Mouse (Mus musculus): ENCODE results near the gene Csad.
"Not testable (repeated sequence)": the region's sequence is repeated elsewhere in the genome, so short reads cannot be mapped to it uniquely, and the experiment has no call there.

The Csad gene

DNA sequence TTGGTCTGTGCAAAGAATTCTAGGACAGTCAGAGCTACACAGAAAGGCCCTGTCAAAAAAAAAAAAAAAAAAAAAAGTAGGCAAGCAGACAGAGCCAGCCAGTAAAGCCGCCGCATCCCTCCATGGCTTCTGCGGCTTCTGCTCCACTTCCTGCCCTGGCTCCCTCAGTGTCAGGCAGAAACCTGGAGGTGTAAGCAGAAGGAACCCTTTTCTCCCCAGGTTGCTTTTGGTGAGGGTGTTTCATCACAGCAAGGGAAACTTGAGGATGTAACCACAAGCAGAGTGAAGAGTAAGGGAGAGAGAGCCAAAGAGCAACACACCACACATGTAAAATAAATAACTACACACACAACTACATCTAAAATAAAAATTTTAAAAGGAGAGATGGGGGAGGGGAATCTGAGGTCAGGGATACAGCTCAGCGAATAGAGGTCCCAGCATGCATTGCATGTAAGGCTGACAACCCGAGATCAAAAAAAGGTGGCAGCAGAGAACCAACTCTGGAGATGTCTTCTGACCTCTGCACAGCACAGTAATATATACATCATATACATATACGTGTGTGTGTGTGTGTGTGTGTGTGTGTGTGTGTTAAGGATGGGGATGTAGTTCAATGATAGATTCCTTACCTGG lies 38.9 kb downstream of the Csad start:
- DNase-seq (ENCODE audit: extremely low read depth, low read depth, low spot score): no peak

DNA sequence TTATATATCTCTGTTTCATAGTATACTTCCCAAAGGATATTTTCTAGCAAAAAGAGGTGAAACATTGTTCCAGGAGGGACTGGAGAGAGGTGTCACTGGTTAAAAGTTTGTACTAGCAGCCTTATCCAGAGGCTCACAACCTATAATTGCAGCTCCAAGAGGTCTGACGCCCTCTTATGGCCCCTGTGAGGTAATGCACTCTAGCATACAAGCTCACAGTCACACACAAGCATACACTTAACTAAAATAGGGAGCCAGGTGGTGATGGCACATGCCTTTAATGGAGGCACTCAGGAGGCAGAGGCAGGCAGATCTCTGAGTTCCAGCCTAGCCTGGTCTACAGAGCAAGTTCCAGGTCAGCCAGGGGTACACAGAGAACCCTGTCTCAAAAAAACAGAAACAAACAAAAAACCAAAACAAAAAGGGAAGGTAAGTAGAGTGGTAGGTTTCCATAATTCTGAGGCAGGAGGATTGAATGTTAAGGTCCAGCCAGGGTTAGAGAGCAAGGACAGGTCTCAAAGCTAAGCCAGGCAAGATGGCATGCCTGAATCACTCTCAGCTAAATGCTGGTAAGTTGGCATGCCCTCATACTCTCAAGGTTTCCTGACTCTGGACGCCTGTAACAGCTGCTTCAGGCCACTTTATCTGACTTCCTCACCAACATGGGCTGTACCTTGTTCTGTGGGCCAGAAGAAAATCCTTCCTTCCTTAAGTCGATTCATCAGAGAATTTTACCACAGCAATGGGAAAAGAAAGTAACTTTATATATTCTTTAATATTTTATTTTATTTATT lies 40.4 kb downstream of the Csad start:
- no peak for DNase-seq (ENCODE audit: extremely low read depth, low read depth, low spot score)

DNA sequence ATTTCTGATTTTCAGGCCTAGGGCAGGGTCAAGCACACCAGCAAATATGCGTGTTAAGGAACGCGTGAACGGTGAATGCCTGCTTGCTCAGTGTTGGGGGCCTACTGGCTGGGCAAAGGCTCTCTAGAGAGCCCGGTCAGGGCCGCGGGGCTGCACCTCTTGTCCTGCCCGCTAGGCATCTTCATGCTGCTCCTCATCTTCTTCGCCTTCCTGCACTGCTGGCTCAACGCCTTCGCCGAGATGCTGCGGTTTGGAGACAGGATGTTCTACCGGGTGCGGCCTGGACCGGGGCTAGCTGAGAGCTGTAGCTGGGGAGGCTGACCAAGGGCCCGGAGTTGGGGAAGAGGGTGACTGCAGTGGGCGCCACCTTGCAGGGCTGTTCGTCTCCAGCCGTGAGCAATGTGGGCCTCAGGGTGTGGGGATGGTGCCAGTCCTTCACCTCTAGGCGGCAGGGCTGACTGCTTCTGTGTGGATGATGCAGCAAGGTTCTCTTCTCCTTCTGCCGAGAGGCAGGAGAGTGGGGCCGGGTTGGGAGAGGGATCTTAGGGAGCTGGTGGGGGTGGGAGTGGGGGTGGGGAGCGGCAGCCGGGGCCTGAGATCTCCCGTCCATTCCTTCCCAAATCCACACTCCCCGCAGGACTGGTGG lies 44.0 kb downstream of the Csad start:
- DNase-seq (ENCODE audit: extremely low read depth, low read depth, low spot score): no peak

DNA sequence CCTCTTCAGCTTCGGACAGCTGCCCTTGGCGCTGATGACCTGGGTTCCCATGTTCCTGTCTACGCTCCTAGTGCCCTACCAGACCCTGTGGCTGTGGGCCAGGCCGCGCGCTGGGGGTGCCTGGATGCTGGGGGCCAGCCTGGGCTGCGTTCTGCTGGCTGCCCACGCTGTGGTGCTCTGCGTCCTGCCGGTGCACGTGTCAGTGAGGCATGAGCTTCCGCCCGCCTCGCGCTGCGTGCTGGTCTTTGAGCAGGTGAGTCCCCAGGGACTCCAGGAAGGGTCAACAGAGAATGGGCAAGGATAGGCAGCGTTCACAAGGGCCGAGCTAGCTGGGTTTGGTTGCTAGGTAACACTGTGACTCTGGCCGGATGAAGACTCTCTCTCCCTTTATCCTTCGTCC lies 47.7 kb downstream of the Csad start:
- DNase-seq (ENCODE audit: extremely low read depth, low read depth, low spot score): no peak

DNA sequence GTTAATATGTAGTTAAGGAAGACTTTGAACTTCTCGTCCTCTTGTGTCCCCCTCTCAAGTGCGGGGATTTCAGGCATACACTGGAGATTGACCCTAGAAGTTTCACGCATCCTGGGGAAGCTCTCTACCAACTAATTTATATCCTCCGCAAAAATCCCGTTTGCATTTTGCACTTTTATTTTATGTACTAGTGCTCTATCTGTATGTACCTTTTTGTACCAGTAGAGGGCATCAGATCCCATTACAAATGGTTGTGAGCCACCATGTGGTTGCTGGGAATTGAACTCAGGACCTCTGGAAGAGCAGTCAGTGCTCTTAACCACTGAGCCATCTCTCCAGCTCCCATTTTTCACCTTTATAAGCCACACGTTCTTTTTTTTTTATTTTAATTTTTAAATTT lies 49.5 kb downstream of the Csad start:
- DNase-seq (ENCODE audit: extremely low read depth, low read depth, low spot score): not testable (repeated sequence)

DNA sequence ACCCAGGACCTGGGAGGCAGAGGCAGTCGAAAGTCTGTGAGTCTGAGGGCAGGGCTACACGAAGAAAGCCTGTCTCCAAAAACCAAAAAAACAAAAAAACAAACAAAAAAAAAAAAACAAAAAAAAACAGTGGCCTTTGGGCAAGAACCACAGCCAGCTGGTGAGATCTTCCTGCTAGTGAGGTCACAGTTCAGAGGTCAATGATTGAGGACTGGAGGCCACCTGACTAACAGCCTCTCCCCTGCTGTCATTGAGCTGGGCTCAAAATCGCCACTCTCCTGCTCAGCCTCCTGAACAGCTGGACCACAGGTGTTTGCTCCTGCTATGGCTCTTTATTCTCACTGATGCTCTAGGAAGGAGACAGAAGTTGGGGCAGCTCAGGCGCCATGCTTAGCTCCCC lies 51.9 kb downstream of the Csad start:
- no peak for DNase-seq (ENCODE audit: extremely low read depth, low read depth, low spot score)

DNA sequence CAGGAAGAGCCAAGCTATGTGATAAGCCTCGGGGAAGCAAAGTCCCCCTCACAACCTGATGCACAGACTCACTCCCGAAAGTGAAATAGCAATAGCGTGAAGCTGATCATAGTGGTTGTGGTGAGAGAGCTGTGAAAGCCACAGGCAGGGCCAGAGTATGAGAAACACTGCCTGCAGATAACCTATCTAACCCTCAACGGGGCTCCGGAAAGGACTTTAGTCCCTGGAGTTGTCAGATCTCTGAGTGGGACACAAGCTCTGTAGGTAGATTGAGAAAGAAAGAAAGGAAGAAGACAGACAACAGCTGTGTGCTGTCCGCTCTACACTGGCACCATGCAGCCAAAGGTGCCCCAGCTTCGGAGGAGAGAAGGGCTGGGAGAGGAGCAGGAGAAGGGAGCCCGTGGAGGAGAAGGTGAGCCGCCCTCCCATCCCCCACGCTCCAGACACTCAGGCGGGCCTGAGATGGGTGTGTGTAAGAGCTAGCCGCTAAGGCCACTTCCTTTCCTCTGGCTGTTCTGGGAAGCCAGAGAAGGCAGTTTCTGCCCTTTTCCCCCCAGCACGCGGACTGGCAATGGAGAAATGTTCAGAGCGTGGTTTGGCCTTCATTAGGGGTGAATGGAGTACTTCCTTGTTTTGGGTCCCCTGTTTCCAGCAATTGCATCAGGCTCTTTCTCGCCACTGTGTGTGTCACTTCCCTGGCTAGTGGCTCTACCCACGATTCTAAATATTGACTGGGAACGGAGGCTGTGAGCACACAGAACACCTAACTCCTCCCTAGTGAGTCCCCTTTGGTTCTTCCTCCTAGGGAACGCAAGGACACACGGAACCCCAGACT lies 54.0 kb downstream of the Csad start, which contains the start of gene Soat2:
Gene Soat2 (plus strand): TSS at position 226 of the 835 bp plus-strand sequence.
- DNase-seq (ENCODE audit: extremely low read depth, low read depth, low spot score): no peak

DNA sequence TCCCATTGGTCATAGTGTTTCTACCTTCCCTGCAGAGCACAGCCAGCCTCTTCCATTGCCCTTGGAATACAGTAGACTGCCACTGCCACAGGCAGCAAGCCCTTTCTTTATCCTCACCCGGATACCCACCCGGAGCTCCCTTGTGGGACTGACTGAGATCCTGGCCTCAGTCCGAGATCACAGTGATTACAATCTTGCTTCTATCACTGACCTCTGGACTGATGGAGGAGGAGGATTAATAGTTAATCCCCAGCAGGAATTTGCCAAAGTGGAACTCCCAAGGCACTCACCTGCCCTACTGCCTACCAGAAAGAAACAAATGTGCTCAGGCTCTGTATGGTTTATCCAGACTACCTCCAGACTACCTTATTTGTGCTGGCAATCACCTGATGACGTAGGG lies 55.0 kb downstream of the Csad start:
- no peak for DNase-seq (ENCODE audit: extremely low read depth, low read depth, low spot score)

DNA sequence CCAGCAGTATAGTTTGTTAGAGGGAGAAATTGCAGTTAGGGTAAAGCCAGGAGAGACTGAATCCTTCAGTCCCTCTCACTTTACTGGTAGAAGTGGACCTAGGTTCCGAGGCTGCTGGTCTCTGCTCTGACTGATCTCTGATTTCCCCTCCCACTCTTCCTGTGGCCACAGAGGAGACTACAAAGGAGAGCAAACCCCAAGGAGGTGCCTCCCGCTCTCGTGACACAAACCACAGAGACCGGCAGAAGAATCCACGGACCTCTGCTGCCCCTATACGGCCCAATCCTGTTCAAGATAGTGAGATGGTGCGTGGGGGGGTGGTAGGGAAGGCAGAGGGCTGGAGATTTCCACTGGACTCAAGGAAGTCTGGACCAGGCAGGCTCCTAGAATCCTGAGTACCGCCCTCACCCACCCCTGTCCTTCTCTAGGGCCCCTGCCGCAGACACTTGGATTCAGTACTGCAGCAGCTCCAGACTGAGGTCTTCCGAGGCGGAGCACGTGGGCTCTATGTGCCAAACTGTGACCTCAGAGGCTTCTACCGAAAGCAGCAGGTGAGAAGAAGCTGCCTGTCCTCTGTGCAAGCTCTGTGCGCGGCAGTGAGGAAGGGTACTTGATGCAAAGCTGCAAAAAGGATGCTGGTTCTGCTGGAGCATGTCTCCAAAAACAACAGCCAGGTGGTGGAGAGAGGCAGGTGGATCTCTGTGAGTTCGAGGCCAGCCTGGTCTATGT lies 56.7 kb downstream of the Csad start:
- DNase-seq (ENCODE audit: extremely low read depth, low read depth, low spot score): no peak

DNA sequence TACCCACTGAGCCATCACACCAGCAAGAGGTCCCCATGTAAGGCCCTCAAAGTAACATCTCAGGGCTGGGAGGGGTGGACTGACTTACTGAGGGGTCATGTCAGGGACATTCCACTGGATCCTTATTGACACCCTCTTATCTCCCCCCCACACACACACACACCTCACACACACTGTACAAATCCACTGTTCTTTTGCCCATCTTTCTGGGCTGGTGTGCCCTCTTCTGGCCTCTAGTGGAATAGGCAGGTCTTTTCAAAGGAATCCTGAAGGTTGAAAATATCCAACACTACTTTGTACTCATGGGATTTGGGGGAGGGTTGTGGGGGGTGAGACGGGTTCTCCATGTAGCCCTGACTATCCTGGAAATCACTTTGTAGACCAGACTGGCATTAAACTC lies 57.6 kb downstream of the Csad start:
- DNase-seq (ENCODE audit: extremely low read depth, low read depth, low spot score): no peak

DNA sequence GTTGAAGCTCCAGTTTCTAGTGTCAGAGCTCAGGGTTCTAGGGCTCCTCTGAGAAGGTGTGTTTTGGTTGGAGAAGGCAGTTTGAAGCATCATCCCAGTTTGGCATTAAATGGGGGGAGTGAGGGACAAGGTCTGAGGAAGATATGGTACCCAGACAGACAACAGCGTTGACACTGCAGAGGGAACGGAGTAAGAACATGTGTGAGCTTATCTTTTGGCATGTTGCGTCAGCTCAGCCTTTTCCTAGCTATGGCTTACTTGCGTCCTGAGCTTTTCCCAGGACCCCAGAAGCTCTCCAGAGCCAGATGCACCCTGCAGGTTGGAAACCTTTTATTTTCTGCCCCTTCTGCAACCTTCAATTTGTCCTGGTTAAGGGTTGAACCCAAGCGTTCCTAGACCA lies 58.4 kb downstream of the Csad start:
- no peak for DNase-seq (ENCODE audit: extremely low read depth, low read depth, low spot score)

DNA sequence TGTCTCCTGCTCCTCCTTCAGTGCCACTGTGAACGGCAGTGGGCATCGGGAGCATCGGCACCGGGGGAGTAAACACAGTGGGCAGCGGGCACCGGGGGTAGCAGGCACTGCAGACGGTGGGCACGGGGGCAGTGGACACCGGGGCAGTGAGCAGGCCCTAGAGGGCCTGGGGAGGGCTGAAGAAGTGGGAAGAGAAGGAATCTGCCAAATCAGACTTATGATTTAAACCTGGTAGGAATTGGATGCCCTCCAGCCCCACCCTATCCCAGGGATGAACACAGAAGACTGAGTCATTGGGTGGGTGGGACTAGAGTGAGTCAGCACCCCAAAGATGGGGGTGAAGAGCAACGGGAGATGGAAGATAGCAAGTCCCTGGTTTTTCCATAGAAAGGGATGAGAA lies 59.2 kb downstream of the Csad start:
- DNase-seq (ENCODE audit: extremely low read depth, low read depth, low spot score): no peak

DNA sequence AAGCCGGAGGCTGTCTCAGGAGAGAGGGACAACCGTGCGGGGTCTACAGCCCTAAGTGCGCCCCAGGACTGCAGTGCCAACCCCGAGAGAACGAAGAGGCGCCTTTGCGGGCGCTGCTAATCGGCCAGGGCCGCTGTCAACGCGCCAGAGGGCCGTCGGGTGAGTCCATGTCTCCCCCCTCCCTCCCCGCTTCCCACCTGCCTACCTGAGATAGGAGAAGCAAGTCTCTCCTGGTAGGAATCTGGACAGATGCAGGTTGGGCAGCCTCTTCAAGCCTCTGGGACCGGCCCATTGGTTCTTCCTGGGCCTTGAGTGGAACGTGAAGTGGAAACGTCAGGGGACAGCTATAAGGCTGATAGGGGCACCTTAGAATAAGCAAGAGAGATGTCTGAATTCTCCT lies 59.8 kb downstream of the Csad start:
- no peak for DNase-seq (ENCODE audit: extremely low read depth, low read depth, low spot score)

DNA sequence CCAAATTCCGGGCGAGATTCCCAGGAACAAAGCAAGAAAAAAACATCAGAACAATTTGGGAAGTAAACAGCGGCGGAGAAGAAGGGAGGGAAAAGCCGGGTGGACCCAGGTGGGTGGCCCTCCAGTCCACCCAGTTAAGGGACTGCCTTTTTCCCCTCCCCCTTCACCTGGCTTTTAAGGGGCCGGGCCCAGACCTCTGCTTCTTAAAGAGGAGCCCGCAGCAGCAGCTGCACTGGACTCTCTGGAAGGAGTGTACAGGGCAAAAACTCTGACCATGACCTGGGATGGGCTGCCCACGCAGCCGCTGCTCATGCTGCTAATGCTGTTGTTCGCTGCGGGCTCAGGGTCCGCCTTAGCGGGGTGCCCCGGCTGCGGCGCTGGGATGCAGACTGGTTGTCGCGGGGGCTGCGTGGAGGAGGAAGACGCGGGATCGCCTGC lies 60.2 kb downstream of the Csad start, which contains the start of gene Igfbp6:
Gene Igfbp6 (plus strand): TSS at position 89 of the 438 bp plus-strand sequence.
- DNase-seq (ENCODE audit: extremely low read depth, low read depth, low spot score): no peak

DNA sequence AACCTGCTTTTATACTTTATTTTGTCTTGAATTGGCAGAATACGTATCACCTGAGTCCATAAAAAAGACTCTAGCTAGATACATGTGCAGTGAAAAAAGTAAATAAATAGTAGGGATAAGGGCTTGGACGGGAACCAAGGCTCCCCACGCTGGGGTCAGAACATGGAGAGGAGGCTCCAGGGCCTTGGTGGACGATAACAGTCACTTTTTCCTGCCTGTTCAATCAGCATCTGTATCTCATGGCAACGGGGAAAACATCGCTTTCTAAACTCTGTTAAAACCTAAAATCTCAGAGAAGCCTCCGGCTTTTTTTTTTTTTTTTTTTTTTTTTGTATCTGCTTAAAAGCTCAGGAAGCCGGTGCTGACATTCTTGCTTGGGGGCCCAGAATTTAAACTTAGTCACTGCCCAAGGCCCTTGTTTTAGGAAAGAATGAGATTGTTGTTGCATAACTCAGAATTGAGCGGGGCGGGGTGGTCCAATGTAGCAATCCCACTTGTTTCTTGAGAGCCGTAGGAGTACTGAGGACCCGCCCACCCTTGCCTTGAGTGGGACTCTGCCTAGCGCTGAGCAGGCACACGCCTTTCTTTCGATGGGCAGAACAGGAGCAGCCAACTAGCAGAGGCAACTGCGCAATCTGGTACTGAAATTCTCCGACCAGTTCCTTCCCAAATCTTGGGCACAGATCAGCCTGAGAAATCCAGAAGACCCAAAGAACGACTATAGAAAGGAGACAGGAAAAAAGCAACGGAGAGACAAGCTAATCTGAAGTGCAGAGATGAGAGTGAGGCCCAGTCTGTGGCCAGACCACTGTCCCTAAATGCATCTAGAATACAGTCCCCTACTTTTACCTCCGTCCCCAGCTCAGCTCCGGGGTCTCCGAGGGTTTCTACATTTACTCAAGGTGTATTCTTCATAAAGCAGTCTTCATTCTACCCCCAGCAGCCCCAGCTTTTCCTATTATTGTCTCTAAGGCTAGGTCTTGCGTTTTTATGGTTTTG lies 61.3 kb downstream of the Csad start:
- DNase-seq (ENCODE audit: extremely low read depth, low read depth, low spot score): no peak

DNA sequence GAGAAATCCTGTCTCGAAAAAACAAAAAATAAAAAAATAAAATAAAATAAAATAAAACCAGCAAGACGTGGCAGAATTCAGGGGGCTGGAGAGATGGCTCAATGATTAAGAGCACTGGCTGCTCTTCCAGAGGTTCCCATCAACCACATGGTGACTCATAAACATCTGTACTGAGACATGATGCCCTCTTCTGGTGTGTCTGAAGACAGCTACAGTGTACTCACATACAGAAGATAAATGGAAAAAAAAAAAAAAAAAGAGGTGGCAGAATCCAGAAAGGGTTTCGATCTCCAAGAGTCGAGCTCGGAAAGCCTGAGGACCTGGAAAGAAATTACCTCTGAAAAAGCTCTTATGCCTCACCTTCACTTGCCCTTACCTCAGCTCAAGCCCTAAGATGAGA lies 63.4 kb downstream of the Csad start:
- DNase-seq (ENCODE audit: extremely low read depth, low read depth, low spot score): no peak

DNA sequence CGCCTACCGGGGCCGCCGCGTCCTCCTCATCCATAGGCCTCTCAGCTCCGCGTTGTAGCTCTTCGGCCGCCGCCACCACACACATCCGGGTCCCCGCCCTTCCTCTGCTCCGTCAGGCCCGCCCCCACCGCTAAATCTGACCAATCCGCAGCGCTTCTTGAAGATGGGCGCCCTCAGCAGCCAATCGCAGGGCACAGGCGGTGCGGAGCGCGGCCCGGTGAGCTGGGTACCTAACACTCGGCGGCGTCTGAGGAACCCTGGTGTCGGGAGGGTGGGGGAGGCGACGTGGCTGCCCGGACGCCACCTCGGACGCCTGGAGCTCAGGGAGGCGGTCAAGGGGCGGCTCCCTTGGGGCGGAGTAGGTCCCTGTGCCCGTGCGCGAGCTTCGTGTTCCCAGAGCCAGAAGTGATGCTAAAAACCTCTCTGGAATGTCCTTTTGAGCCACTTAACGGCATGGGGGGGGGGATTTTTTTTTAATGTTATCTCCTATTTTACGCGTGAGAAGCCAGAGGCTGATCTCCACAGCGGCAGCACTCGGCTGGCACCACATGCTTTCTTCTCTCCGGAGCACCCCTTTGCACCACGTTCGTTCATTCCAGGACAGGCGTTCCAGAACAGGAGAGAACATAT lies 68.3 kb downstream of the Csad start, which contains the start of gene Spryd3:
Gene Spryd3 (minus strand): TSS at position 106 of the 630 bp plus-strand sequence.
- peak; percentile 33 for DNase-seq (ENCODE audit: extremely low read depth, low read depth, low spot score)

DNA sequence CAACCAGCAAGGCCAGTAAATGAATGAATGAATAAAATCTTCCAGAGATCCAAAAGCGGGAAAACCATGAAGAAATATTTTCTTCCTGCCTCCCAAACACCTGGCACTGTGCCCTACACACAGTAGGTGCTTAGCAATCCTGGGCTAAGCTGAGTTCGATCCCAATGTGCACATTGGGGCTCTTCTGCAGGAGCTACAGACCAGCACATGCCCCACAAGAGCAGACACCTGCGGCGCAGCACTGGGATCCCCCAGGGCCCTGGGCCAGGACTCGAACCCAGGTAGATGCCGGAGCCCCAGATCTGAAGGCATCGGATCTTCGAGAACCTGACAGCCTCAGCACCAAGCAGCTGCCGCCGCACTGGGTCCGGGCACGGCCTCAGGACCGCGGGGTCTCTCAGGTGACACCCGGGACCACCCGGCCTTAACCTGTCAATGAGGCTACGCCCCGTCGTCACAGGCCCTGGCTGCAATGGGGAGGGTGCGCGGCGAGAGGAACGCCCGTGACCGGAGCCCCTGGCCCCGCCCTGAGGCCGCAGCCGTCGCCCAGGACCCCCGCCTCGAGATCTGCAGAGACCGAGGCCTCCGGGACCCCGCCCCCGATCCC lies 68.9 kb downstream of the Csad start:
- DNase-seq (ENCODE audit: extremely low read depth, low read depth, low spot score): no peak
